Mouse (Mus musculus): ENCODE measurements around the gene Spink2.
"Not testable (repeated sequence)": the region's sequence is repeated elsewhere in the genome, so short reads cannot be mapped to it uniquely, and the experiment has no call there.

The Spink2 gene

GRCm38 (mm10) chr5:77211236-77211635, at the start of gene Spink2:
Gene Spink2, minus strand, starts transcription at chr5:77211471.
- in situ Hi-C loops (cut with MboI, MseI), result loop anchor here (5.0 kb wide), 2 partner anchors 79 to 124 kb away; no protein-coding TSS in a partner anchor

GRCm38 (mm10) chr5:77260141-77260540, 48.9 kb upstream of the Spink2 start:
- in situ Hi-C loops (cut with MboI, MseI), result no loop called here

- in situ Hi-C loops (cut with MboI, MseI), result no loop called here
Measured at GRCm38 (mm10) chr5:77259315-77259714, 48.0 kb upstream of the Spink2 start.

GRCm38 (mm10) chr5:77257603-77258002, 46.3 kb upstream of the Spink2 start:
- in situ Hi-C loops (cut with MboI, MseI), result no loop called here

- in situ Hi-C loops (cut with MboI, MseI), result no loop called here
Measured at GRCm38 (mm10) chr5:77254402-77254801, 43.1 kb upstream of the Spink2 start.

- in situ Hi-C loops (cut with MboI, MseI), result no loop called here
Measured at GRCm38 (mm10) chr5:77253154-77253553, 41.9 kb upstream of the Spink2 start.

GRCm38 (mm10) chr5:77252115-77252827, 41.0 kb upstream of the Spink2 start:
- in situ Hi-C loops (cut with MboI, MseI), result no loop called here

GRCm38 (mm10) chr5:77251656-77252055, 40.4 kb upstream of the Spink2 start:
- in situ Hi-C loops (cut with MboI, MseI), result no loop called here

GRCm38 (mm10) chr5:77250083-77250482, 38.8 kb upstream of the Spink2 start:
- in situ Hi-C loops (cut with MboI, MseI), result no loop called here

GRCm38 (mm10) chr5:77245787-77246671, 34.8 kb upstream of the Spink2 start:
- in situ Hi-C loops (cut with MboI, MseI), result no loop called here

- in situ Hi-C loops (cut with MboI, MseI), result no loop called here
Measured at GRCm38 (mm10) chr5:77245463-77245786, 34.2 kb upstream of the Spink2 start.

- in situ Hi-C loops (cut with MboI, MseI), result no loop called here
Measured at GRCm38 (mm10) chr5:77244331-77244987, 33.2 kb upstream of the Spink2 start.

GRCm38 (mm10) chr5:77237104-77237503, 25.8 kb upstream of the Spink2 start:
- in situ Hi-C loops (cut with MboI, MseI), result no loop called here

- in situ Hi-C loops (cut with MboI, MseI), result no loop called here
Measured at GRCm38 (mm10) chr5:77234921-77235320, 23.6 kb upstream of the Spink2 start.

GRCm38 (mm10) chr5:77231863-77232262, 20.6 kb upstream of the Spink2 start:
- in situ Hi-C loops (cut with MboI, MseI), result not testable (repeated sequence)

- in situ Hi-C loops (cut with MboI, MseI), result no loop called here
Measured at GRCm38 (mm10) chr5:77228986-77229385, 17.7 kb upstream of the Spink2 start.

GRCm38 (mm10) chr5:77223043-77223975, 12.0 kb upstream of the Spink2 start:
- in situ Hi-C loops (cut with MboI, MseI), result no loop called here

- in situ Hi-C loops (cut with MboI, MseI), result no loop called here
Measured at GRCm38 (mm10) chr5:77217724-77218123, 6.5 kb upstream of the Spink2 start.

GRCm38 (mm10) chr5:77217211-77217610, 5.9 kb upstream of the Spink2 start:
- in situ Hi-C loops (cut with MboI, MseI), result no loop called here

GRCm38 (mm10) chr5:77206134-77206533, 5.1 kb downstream of the Spink2 start:
- in situ Hi-C loops (cut with MboI, MseI), result no loop called here

GRCm38 (mm10) chr5:77202238-77202637, 9.0 kb downstream of the Spink2 start:
- in situ Hi-C loops (cut with MboI, MseI), result no loop called here
